Mouse (Mus musculus) midbrain, embryonic 11.5 days (tissue): ENCODE results near the gene Zfp948. TPM values are rescaled to one million over a fixed set of nuclear protein-coding genes. Genes with fewer than 3 reads are reported as not detected.
A peak's percentile ranks its signal among the peaks of the same experiment; 100 is the strongest.
"Not testable (repeated sequence)": the region's sequence is repeated elsewhere in the genome, so short reads cannot be mapped to it uniquely, and the experiment has no call there.

Source experiments
- ATAC-seq: fragments of 200-750 bp; cut with Nextera tagmentation; 2 replicates; pipeline ENCODE4 v1.8.0; 2017; ENCODE audit warnings: moderate TSS enrichment, moderate library complexity; ENCODE audit not compliant: low FRiP score
- DNase-seq: peaks from one replicate; pipeline ENCODE4 v3.0.0; 2015; ENCODE audit warnings: low spot score; ENCODE audit errors: missing footprints
- H3K27ac ChIP-seq: fragments of 300-500 bp; sonication (generic); 2 replicates; pipeline ENCODE4 v1.5.1; 2014; ENCODE audit warnings: low read depth, low read length
- H3K27me3 ChIP-seq: fragments of 300-500 bp; sonication (generic); 2 replicates; pipeline ENCODE4 v1.6.1; 2014; ENCODE audit warnings: mild to moderate bottlenecking, low read length, moderate library complexity, mixed read lengths; ENCODE audit not compliant: control insufficient read depth, insufficient read depth
- H3K36me3 ChIP-seq: fragments of 300-500 bp; sonication (generic); 2 replicates; pipeline ENCODE4 v1.6.1; 2014; ENCODE audit warnings: mild to moderate bottlenecking, low read length, moderate library complexity, mixed read lengths; ENCODE audit not compliant: control insufficient read depth, insufficient read depth
- H3K4me1 ChIP-seq: fragments of 300-500 bp; sonication (generic); 2 replicates; pipeline ENCODE4 v1.6.1; 2014; ENCODE audit warnings: low read length; ENCODE audit not compliant: control insufficient read depth, insufficient read depth
- H3K4me2 ChIP-seq: fragments of 300-500 bp; sonication (generic); 2 replicates; pipeline ENCODE4 v1.6.1; 2014; ENCODE audit warnings: mild to moderate bottlenecking, moderate library complexity
- H3K4me3 ChIP-seq: fragments of 300-500 bp; sonication (generic); 2 replicates; pipeline ENCODE4 v1.5.1; 2014; ENCODE audit warnings: low read depth, low read length
- H3K9ac ChIP-seq: fragments of 300-500 bp; sonication (generic); 2 replicates; pipeline ENCODE4 v1.6.1; 2014; ENCODE audit warnings: low read length
- H3K9me3 ChIP-seq: fragments of 300-500 bp; sonication (generic); 2 replicates; pipeline ENCODE4 v1.6.1; 2016; ENCODE audit warnings: low read length; ENCODE audit not compliant: control insufficient read depth
- WGBS: fragments of 180-500 bp; shearing (Covaris S2); extraction: QIAGEN DNeasy Blood & Tissue Kit; methylation state at CpG from one replicate; pipeline ENCODE4 v1.1.7; 2014; 5-methylcytosine and 5-hydroxymethylcytosine counted together
- polyA plus RNA-seq: library from polyadenylated mRNA; unstranded; fragments of >200 nt; fragmentation: Nextera tagmentation; extraction: Ambion mirVana; gene quantifications from 2 replicates; pipeline ENCODE4 v1.2.1, GENCODE M21; 2014

Zfp948 gene
- polyA plus RNA-seq, 1 experiment from 2014 or later, result 19.5 TPM

GRCm38 (mm10) chr17:21585521-21585920 lies 18.7 kb downstream of the Zfp948 start:
- Histone ChIP-seq H3K9me3 (0 out of 2 replicates have a peak, but pooled peaks cover 2% of the 10 kb centered on the region), H3K27ac (no peak overlapping the region), H3K4me3 (no peak overlapping the region), H3K4me2 (no peak overlapping the region), H3K4me1 (no peaks in the 10 kb centered on the region), H3K36me3 (peaks cover 16% of the 10 kb centered on the region), H3K9ac (no peak overlapping the region), H3K27me3 (no peaks in the 10 kb centered on the region)
- ATAC-seq (no peak), DNase-seq (peak; percentile 54)
- WGBS, result 98% methylated on average over 2 of the region's 2 CpGs

GRCm38 (mm10) chr17:21616356-21616755 lies 49.5 kb downstream of the Zfp948 start:
- no peak for ATAC-seq
- Histone ChIP-seq H3K4me1 (no peaks in the 10 kb centered on the region), H3K27ac (no peak overlapping the region), H3K4me2 (no peak overlapping the region), H3K9ac (no peak overlapping the region), H3K4me3 (no peak overlapping the region), H3K36me3 (no peaks in the 10 kb centered on the region), H3K27me3 (no peaks in the 10 kb centered on the region), H3K9me3 (no peaks in the 10 kb centered on the region)
- WGBS, result 74% methylated on average over 3 of the region's 3 CpGs
- no peak for DNase-seq

GRCm38 (mm10) chr17:21617352-21617751 lies 50.5 kb downstream of the Zfp948 start:
- Histone ChIP-seq H3K4me1 (no peaks in the 10 kb centered on the region), H3K9ac (no peak overlapping the region), H3K9me3 (no peaks in the 10 kb centered on the region), H3K27ac (no peak overlapping the region), H3K4me2 (no peak overlapping the region), H3K27me3 (no peaks in the 10 kb centered on the region), H3K4me3 (no peak overlapping the region), H3K36me3 (no peaks in the 10 kb centered on the region)
- 10% methylated on average over 9 of the region's 9 CpGs for WGBS
- ATAC-seq (0 out of 2 replicates have a peak, but pooled peaks have one; percentile 16), DNase-seq (no peak)

GRCm38 (mm10) chr17:21623647-21624046 lies 56.8 kb downstream of the Zfp948 start:
- Histone ChIP-seq H3K9me3 (no peaks in the 10 kb centered on the region), H3K9ac (no peak overlapping the region), H3K27me3 (no peaks in the 10 kb centered on the region), H3K4me2 (no peak overlapping the region), H3K4me3 (no peak overlapping the region), H3K27ac (no peak overlapping the region), H3K36me3 (no peaks in the 10 kb centered on the region), H3K4me1 (no peaks in the 10 kb centered on the region)
- no peak for DNase-seq
- no CpG with 5 or more reads among the region's 3 CpGs for WGBS
- ATAC-seq, result no peak

GRCm38 (mm10) chr17:21635758-21636157 lies 69.0 kb downstream of the Zfp948 start:
- not testable (repeated sequence) for H3K4me2 ChIP-seq, H3K9me3 ChIP-seq, DNase-seq, H3K27ac ChIP-seq, H3K27me3 ChIP-seq, H3K4me3 ChIP-seq, H3K9ac ChIP-seq, H3K36me3 ChIP-seq, H3K4me1 ChIP-seq, ATAC-seq
- 70% methylated on average over 4 of the region's 4 CpGs for WGBS

Other genes starting within 250 kb of the Zfp948 start
- gene Zfp677, start 183.3 kb upstream of the Zfp948 start, polyA plus RNA-seq, result 2.9 and 3.3 TPM in 2 replicates
- 2.3 and 3.6 TPM in 2 replicates for gene Zfp54, start 143.8 kb upstream of the Zfp948 start, polyA plus RNA-seq
- 16.7 TPM in 2 replicates for gene Zfp51, start 116.6 kb upstream of the Zfp948 start, polyA plus RNA-seq
- gene Zfp53, start 78.0 kb upstream of the Zfp948 start, polyA plus RNA-seq, result 10.9 and 12.4 TPM in 2 replicates
- gene Zfp52, start 31.5 kb upstream of the Zfp948 start, polyA plus RNA-seq, result 1.6 TPM in 2 replicates
- gene Zfp983, start 83.6 kb downstream of the Zfp948 start, polyA plus RNA-seq, result 8.5 and 9.5 TPM in 2 replicates
- 18.2 and 19.4 TPM in 2 replicates for gene Gm10226, start 124.9 kb downstream of the Zfp948 start, polyA plus RNA-seq
- gene Zfp760, start 140.7 kb downstream of the Zfp948 start, polyA plus RNA-seq, result 25.5 and 27.2 TPM in 2 replicates
- 8.7 and 10.9 TPM in 2 replicates for gene Zfp229, start 163.8 kb downstream of the Zfp948 start, polyA plus RNA-seq